Mouse (Mus musculus) liver, adult 2 months (tissue): ENCODE data around the gene A530016L24Rik. TPM values are rescaled to one million over a fixed set of nuclear protein-coding genes. Genes with fewer than 3 reads are reported as not detected.

ENCODE experiments used
- DNase-seq: peaks from one replicate; pipeline ENCODE4 v3.0.0-alpha.2; 2011; ENCODE audit warnings: low read depth, low spot score; ENCODE audit errors: extremely low read depth
- H3K27ac ChIP-seq: fragments of 200-500 bp; replicated peaks from 2 replicates; pipeline ENCODE4 v1.5.1; 2012; ENCODE audit warnings: low read depth, mild to moderate bottlenecking, control low read depth, inconsistent platforms, low read length; ENCODE audit not compliant: insufficient read depth
- H3K27me3 ChIP-seq: fragments of 200-500 bp; 2 replicates; pipeline ENCODE4 v1.6.1; 2012; ENCODE audit warnings: mild to moderate bottlenecking, moderate library complexity, low read length, inconsistent platforms; ENCODE audit not compliant: control insufficient read depth, insufficient read depth
- H3K36me3 ChIP-seq: fragments of 200-500 bp; 2 replicates; pipeline ENCODE4 v1.6.1; 2012; ENCODE audit warnings: low read length, inconsistent platforms; ENCODE audit not compliant: control insufficient read depth, insufficient read depth
- H3K4me1 ChIP-seq: fragments of 200-500 bp; 2 replicates; pipeline ENCODE4 v1.6.1; 2011; ENCODE audit warnings: low read length; ENCODE audit not compliant: control insufficient read depth, insufficient read depth
- H3K4me3 ChIP-seq: fragments of 200-500 bp; 2 replicates; pipeline ENCODE4 v1.5.1; 2011; ENCODE audit warnings: low read depth, mild to moderate bottlenecking, control low read depth, low read length, moderate library complexity; ENCODE audit not compliant: insufficient read depth
- H3K79me2 ChIP-seq: fragments of 200-500 bp; 2 replicates; pipeline ENCODE4 v1.6.1; 2012; ENCODE audit warnings: inconsistent platforms, mild to moderate bottlenecking, low read length, moderate library complexity; ENCODE audit not compliant: control insufficient read depth, insufficient read depth
- H3K9ac ChIP-seq: fragments of 200-500 bp; 2 replicates; pipeline ENCODE4 v1.6.1; 2012; ENCODE audit warnings: low read depth, mild to moderate bottlenecking, control low read depth, inconsistent platforms, low read length
- CTCF ChIP-seq: fragments of 200-500 bp; IDR thresholded peaks from 2 replicates; pipeline ENCODE4 v1.5.1; 2011; ENCODE audit warnings: low read depth, low read length, control low read depth
- POLR2A ChIP-seq: fragments of 200-500 bp; IDR thresholded peaks from 2 replicates; pipeline ENCODE4 v1.6.1; 2011; ENCODE audit warnings: low read length, control low read depth; ENCODE audit not compliant: insufficient read depth; ENCODE audit errors: extremely low read depth
- WGBS: fragments of 180-500 bp; shearing (Covaris S2); methylation state at CpG from one replicate; pipeline ENCODE4 v1.1.7; 2018; 5-methylcytosine and 5-hydroxymethylcytosine counted together
- polyA plus RNA-seq: library from polyadenylated mRNA; depleted of rRNA; stranded (reverse); fragments of >200 nt; gene quantifications from 2 replicates; pipeline ENCODE4 v1.2.3, GENCODE M21; 2012
- total RNA-seq: library from RNA; depleted of rRNA; stranded (reverse); fragments of >200 nt; gene quantifications from 2 replicates; pipeline ENCODE4 v1.2.3, GENCODE M21; 2014

The A530016L24Rik gene
- total and polyA plus RNA-seq, 2 experiments: 0.07 to 0.09 TPM

- Histone ChIP-seq H3K4me1 (no peaks in the 10 kb centered on the region), H3K27me3 (no peaks in the 10 kb centered on the region), H3K36me3 (no peaks in the 10 kb centered on the region), H3K79me2 (no peaks in the 10 kb centered on the region), H3K4me3 (no peak overlapping the region), H3K9ac (no peak overlapping the region), H3K27ac (no peak overlapping the region)
- WGBS: 93% methylated on average over 12 of the region's 12 CpGs
- DNase-seq: no peak
- TF ChIP-seq CTCF (no peak), POLR2A (no peak)
Measured at GRCm38 (mm10) chr12:112540321-112540720, 51.1 kb downstream of the A530016L24Rik start.

- Histone ChIP-seq H3K36me3 (no peaks in the 10 kb centered on the region), H3K4me3 (no peak overlapping the region), H3K27me3 (no peaks in the 10 kb centered on the region), H3K4me1 (no peaks in the 10 kb centered on the region), H3K27ac (no peak overlapping the region), H3K79me2 (no peaks in the 10 kb centered on the region), H3K9ac (no peak overlapping the region)
- 88% methylated on average over 8 of the region's 8 CpGs for WGBS
- TF ChIP-seq CTCF: no peak
- no peak for TF ChIP-seq POLR2A
- no peak for DNase-seq
Measured at GRCm38 (mm10) chr12:112541483-112542091, 52.3 kb downstream of the A530016L24Rik start.

GRCm38 (mm10) chr12:112542257-112542919 is 53.1 kb downstream of the A530016L24Rik start:
- Histone ChIP-seq H3K27me3 (no peaks in the 10 kb centered on the region), H3K4me3 (no peak overlapping the region; the same call in 1 of the 2 replicates), H3K4me1 (no peaks in the 10 kb centered on the region), H3K27ac (no peak overlapping the region), H3K79me2 (no peaks in the 10 kb centered on the region), H3K9ac (peak overlapping the region; percentile 17), H3K36me3 (no peaks in the 10 kb centered on the region)
- no peak for DNase-seq
- 52% methylated on average over 13 of the region's 13 CpGs for WGBS
- TF ChIP-seq CTCF: no peak
- no peak for TF ChIP-seq POLR2A

- H3K9ac ChIP-seq: peak overlapping the region; percentile 17
- no peaks in the 10 kb centered on the region for H3K79me2 ChIP-seq
- no peak overlapping the region; the same call in 1 of the 2 replicates for H3K4me3 ChIP-seq
- H3K27ac ChIP-seq: no peak overlapping the region
- DNase-seq: peak; percentile 61
- no peaks in the 10 kb centered on the region for H3K36me3 ChIP-seq
- H3K27me3 ChIP-seq: no peaks in the 10 kb centered on the region
- WGBS: 3% methylated on average over 11 of the region's 11 CpGs
- no peaks in the 10 kb centered on the region for H3K4me1 ChIP-seq
- TF ChIP-seq POLR2A: no peak
- TF ChIP-seq CTCF: peak; percentile 95
Measured at GRCm38 (mm10) chr12:112542920-112543300, 53.7 kb downstream of the A530016L24Rik start.

- Histone ChIP-seq H3K27ac (no peak overlapping the region), H3K4me3 (no peak overlapping the region), H3K4me1 (no peaks in the 10 kb centered on the region), H3K79me2 (no peaks in the 10 kb centered on the region), H3K27me3 (no peaks in the 10 kb centered on the region), H3K36me3 (no peaks in the 10 kb centered on the region), H3K9ac (no peak overlapping the region)
- TF ChIP-seq CTCF (no peak), POLR2A (no peak)
- no peak for DNase-seq
- WGBS: 84% methylated on average over 9 of the region's 9 CpGs
Measured at GRCm38 (mm10) chr12:112543941-112544340, 54.7 kb downstream of the A530016L24Rik start.

- H3K9ac ChIP-seq: no peak overlapping the region
- H3K4me1 ChIP-seq: no peaks in the 10 kb centered on the region
- H3K27ac ChIP-seq: no peak overlapping the region
- no peaks in the 10 kb centered on the region for H3K36me3 ChIP-seq
- no peak for DNase-seq
- 69% methylated on average over 12 of the region's 12 CpGs for WGBS
- no peak overlapping the region for H3K4me3 ChIP-seq
- no peaks in the 10 kb centered on the region for H3K27me3 ChIP-seq
- TF ChIP-seq CTCF (no peak), POLR2A (no peak)
- no peaks in the 10 kb centered on the region for H3K79me2 ChIP-seq
Measured at GRCm38 (mm10) chr12:112544946-112545701, 55.9 kb downstream of the A530016L24Rik start.
